Mouse (Mus musculus) splenic B cell, adult 2 months (primary cell): Measurements from ENCODE around the gene Mmrn2.

Experiments
- DNase-seq: peaks from one replicate; pipeline ENCODE4 v3.0.0-alpha.2; 2011; ENCODE audit warnings: low read depth, low spot score
- H3K27me3 ChIP-seq: 2 replicates; pipeline ENCODE4 v1.6.1; 2012; ENCODE audit warnings: mild to moderate bottlenecking, low read length, moderate library complexity, mixed read lengths; ENCODE audit not compliant: control insufficient read depth, poor library complexity, insufficient read depth, severe bottlenecking
- H3K36me3 ChIP-seq: 2 replicates; pipeline ENCODE4 v1.6.1; 2012; ENCODE audit warnings: mild to moderate bottlenecking, low read length, moderate library complexity, mixed read lengths; ENCODE audit not compliant: control insufficient read depth, poor library complexity, insufficient read depth, severe bottlenecking

The Mmrn2 gene

GRCm38 (mm10) chr14:34375415-34375904 is at the start of gene Mmrn2:
TSS of gene Mmrn2 (plus strand) at chr14:34375465.
- Histone ChIP-seq H3K36me3 (no peaks in the 10 kb centered on the region), H3K27me3 (no peaks in the 10 kb centered on the region)
- DNase-seq = no peak

GRCm38 (mm10) chr14:34326606-34327005 is 48.7 kb upstream of the Mmrn2 start:
- no peaks in the 10 kb centered on the region for H3K27me3 ChIP-seq
- DNase-seq = no peak
- peaks cover 17% of the 10 kb centered on the region for H3K36me3 ChIP-seq

GRCm38 (mm10) chr14:34327618-34328017 is 47.6 kb upstream of the Mmrn2 start:
- Histone ChIP-seq H3K27me3 (no peaks in the 10 kb centered on the region), H3K36me3 (peaks cover 19% of the 10 kb centered on the region)
- DNase-seq = no peak

GRCm38 (mm10) chr14:34330657-34331158 is 44.6 kb upstream of the Mmrn2 start:
- DNase-seq = no peak
- H3K36me3 ChIP-seq = peaks cover 12% of the 10 kb centered on the region
- no peaks in the 10 kb centered on the region for H3K27me3 ChIP-seq

GRCm38 (mm10) chr14:34331886-34332285 is 43.4 kb upstream of the Mmrn2 start:
- H3K27me3 ChIP-seq = no peaks in the 10 kb centered on the region
- DNase-seq = no peak
- peaks cover 14% of the 10 kb centered on the region for H3K36me3 ChIP-seq

GRCm38 (mm10) chr14:34332476-34332875 is 42.8 kb upstream of the Mmrn2 start:
- H3K36me3 ChIP-seq = peaks cover 16% of the 10 kb centered on the region
- no peak for DNase-seq
- no peaks in the 10 kb centered on the region for H3K27me3 ChIP-seq

- DNase-seq = no peak
- H3K27me3 ChIP-seq = no peaks in the 10 kb centered on the region
- peaks cover 16% of the 10 kb centered on the region for H3K36me3 ChIP-seq
Measured at GRCm38 (mm10) chr14:34339446-34339845, 35.8 kb upstream of the Mmrn2 start.

- DNase-seq = no peak
- peaks cover 13% of the 10 kb centered on the region for H3K36me3 ChIP-seq
Measured at GRCm38 (mm10) chr14:34341993-34342392, 33.3 kb upstream of the Mmrn2 start.

GRCm38 (mm10) chr14:34343078-34343477 is 32.2 kb upstream of the Mmrn2 start:
- Histone ChIP-seq H3K36me3 (peaks cover 8% of the 10 kb centered on the region), H3K27me3 (no peaks in the 10 kb centered on the region)
- no peak for DNase-seq

More at GRCm38 (mm10) chr14:34341993-34342392, 33.3 kb upstream of the Mmrn2 start:
- H3K27me3 ChIP-seq = no peaks in the 10 kb centered on the region

GRCm38 (mm10) chr14:34344361-34344760 is 30.9 kb upstream of the Mmrn2 start:
- H3K27me3 ChIP-seq = no peaks in the 10 kb centered on the region
- peaks cover 8% of the 10 kb centered on the region for H3K36me3 ChIP-seq
- DNase-seq = no peak

GRCm38 (mm10) chr14:34345771-34346566 is 29.3 kb upstream of the Mmrn2 start:
- Histone ChIP-seq H3K36me3 (peaks cover 2% of the 10 kb centered on the region), H3K27me3 (no peaks in the 10 kb centered on the region)
- DNase-seq = no peak

GRCm38 (mm10) chr14:34347084-34347483 is 28.2 kb upstream of the Mmrn2 start:
- no peaks in the 10 kb centered on the region for H3K27me3 ChIP-seq
- DNase-seq = no peak

GRCm38 (mm10) chr14:34348301-34348700 is 27.0 kb upstream of the Mmrn2 start:
- DNase-seq = no peak
- H3K27me3 ChIP-seq = no peaks in the 10 kb centered on the region
- H3K36me3 ChIP-seq = no peaks in the 10 kb centered on the region; the same call in 1 of the 2 replicates

More at GRCm38 (mm10) chr14:34347084-34347483, 28.2 kb upstream of the Mmrn2 start:
- peaks cover 2% of the 10 kb centered on the region for H3K36me3 ChIP-seq

- no peaks in the 10 kb centered on the region for H3K27me3 ChIP-seq
- H3K36me3 ChIP-seq = no peaks in the 10 kb centered on the region; the same call in 1 of the 2 replicates
- DNase-seq = no peak
Measured at GRCm38 (mm10) chr14:34349007-34349406, 26.3 kb upstream of the Mmrn2 start.

- H3K27me3 ChIP-seq = no peaks in the 10 kb centered on the region
- DNase-seq = no peak
- H3K36me3 ChIP-seq = no peaks in the 10 kb centered on the region
Measured at GRCm38 (mm10) chr14:34351660-34352059, 23.6 kb upstream of the Mmrn2 start.
